Mouse (Mus musculus) heart, embryonic 15.5 days (tissue): ENCODE results near the gene Armc3. TPM values are rescaled to one million over a fixed set of nuclear protein-coding genes. Genes with fewer than 3 reads are reported as not detected.

Source experiments
- ATAC-seq: fragments of 200-750 bp; cut with Nextera tagmentation; replicated peaks from 2 replicates; pipeline ENCODE4 v1.8.0; 2017; ENCODE audit warnings: low read depth, moderate TSS enrichment; ENCODE audit not compliant: insufficient number of reproducible peaks, insufficient read depth, low FRiP score
- H3K27ac ChIP-seq: fragments of 300-500 bp; sonication (generic); 2 replicates; pipeline ENCODE4 v1.5.1; 2015; ENCODE audit warnings: mild to moderate bottlenecking, inconsistent platforms
- H3K27me3 ChIP-seq: fragments of 300-500 bp; sonication (generic); 2 replicates; pipeline ENCODE4 v1.6.1; 2015; ENCODE audit warnings: inconsistent platforms
- H3K36me3 ChIP-seq: fragments of 300-500 bp; sonication (generic); 2 replicates; pipeline ENCODE4 v1.6.1; 2015; ENCODE audit warnings: mild to moderate bottlenecking, inconsistent platforms
- H3K4me1 ChIP-seq: fragments of 300-500 bp; sonication (generic); replicated peaks from 2 replicates; pipeline ENCODE4 v1.6.1; 2015; ENCODE audit warnings: inconsistent platforms
- H3K4me2 ChIP-seq: fragments of 300-500 bp; sonication (generic); 2 replicates; pipeline ENCODE4 v1.6.1; 2015; ENCODE audit warnings: inconsistent platforms, mild to moderate bottlenecking, moderate library complexity
- H3K4me3 ChIP-seq: fragments of 300-500 bp; sonication (generic); 2 replicates; pipeline ENCODE4 v1.5.1; 2015; ENCODE audit warnings: mild to moderate bottlenecking, inconsistent platforms
- H3K9ac ChIP-seq: fragments of 300-500 bp; sonication (generic); 2 replicates; pipeline ENCODE4 v1.6.1; 2015; ENCODE audit warnings: mild to moderate bottlenecking, inconsistent platforms
- H3K9me3 ChIP-seq: fragments of 300-500 bp; sonication (generic); replicated peaks from 2 replicates; pipeline ENCODE4 v1.6.1; 2016; ENCODE audit warnings: inconsistent platforms
- WGBS: fragments of 180-500 bp; shearing (Covaris S2); methylation state at CpG from one replicate; pipeline ENCODE4 v1.1.7; 2015; ENCODE audit warnings: mixed read lengths; 5-methylcytosine and 5-hydroxymethylcytosine counted together
- polyA plus RNA-seq: library from polyadenylated mRNA; unstranded; fragments of >200 nt; fragmentation: Nextera tagmentation; extraction: Ambion mirVana; gene quantifications from 2 replicates; pipeline ENCODE4 v1.2.1, GENCODE M21; 2015

Gene Armc3
- polyA plus RNA-seq, 1 experiment from 2014 or later: 0.13 TPM

DNA sequence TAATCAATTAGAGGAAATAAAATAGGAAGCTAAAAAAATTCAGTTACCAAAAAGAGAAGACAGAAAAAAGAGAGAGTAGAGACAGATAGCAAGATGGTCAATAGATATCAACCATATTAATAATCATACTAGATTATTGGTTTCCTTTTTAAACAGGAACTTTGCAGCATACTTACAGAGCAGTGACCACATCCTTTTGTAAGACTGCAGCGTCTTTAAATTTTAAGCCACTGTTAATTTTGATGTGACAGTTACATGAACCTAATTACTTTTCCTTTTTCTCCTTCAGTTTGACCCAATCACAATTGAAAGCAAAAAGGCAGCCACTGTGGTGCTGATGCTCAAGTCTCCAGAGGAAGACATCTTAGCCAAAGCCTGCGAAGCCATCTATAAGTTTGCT, 36.1 kb downstream of the Armc3 start:
- Histone ChIP-seq H3K9me3 (no peaks in the 10 kb centered on the region), H3K9ac (no peak overlapping the region), H3K27ac (no peak overlapping the region), H3K4me2 (no peak overlapping the region), H3K4me3 (no peak overlapping the region), H3K27me3 (no peaks in the 10 kb centered on the region), H3K36me3 (no peaks in the 10 kb centered on the region), H3K4me1 (no peaks in the 10 kb centered on the region)
- ATAC-seq: no peak
- WGBS: 85% methylated on average over 2 of the region's 2 CpGs

DNA sequence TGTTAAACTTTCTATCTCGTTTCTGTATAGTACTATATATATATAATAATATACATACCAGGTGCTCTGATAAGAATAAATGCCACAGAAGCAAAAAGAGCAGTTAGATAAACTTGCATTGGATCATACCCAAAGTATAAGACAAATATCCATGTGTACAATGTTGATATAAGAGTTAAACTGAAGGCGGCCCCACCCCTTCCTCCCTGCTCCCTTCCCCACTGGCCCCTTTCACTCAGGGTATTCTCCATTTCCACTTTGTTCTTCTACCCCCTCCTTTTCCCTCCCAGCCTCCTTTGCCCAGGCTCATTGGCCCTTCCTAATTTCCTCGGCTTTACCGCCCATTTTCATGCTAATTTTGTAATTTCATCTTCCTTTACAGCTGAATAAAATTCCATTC, 36.5 kb downstream of the Armc3 start:
- Histone ChIP-seq H3K27ac (no peak overlapping the region), H3K4me2 (no peak overlapping the region), H3K4me1 (no peaks in the 10 kb centered on the region), H3K27me3 (no peaks in the 10 kb centered on the region), H3K9me3 (no peaks in the 10 kb centered on the region), H3K4me3 (no peak overlapping the region), H3K36me3 (no peaks in the 10 kb centered on the region), H3K9ac (no peak overlapping the region)
- WGBS: 65% methylated on average over 4 of the region's 4 CpGs
- no peak for ATAC-seq

- H3K36me3 ChIP-seq: no peaks in the 10 kb centered on the region
- no peak for ATAC-seq
- H3K4me2 ChIP-seq: no peak overlapping the region
- H3K9me3 ChIP-seq: no peaks in the 10 kb centered on the region
- no peak overlapping the region for H3K9ac ChIP-seq
- H3K4me3 ChIP-seq: no peak overlapping the region
- no peak overlapping the region for H3K27ac ChIP-seq
- no peaks in the 10 kb centered on the region for H3K4me1 ChIP-seq
- H3K27me3 ChIP-seq: no peaks in the 10 kb centered on the region
- 58% methylated on average over 2 of the region's 2 CpGs for WGBS
Observed at GRCm38 (mm10) chr2:19238771-19239170, 39.7 kb downstream of the Armc3 start.

DNA sequence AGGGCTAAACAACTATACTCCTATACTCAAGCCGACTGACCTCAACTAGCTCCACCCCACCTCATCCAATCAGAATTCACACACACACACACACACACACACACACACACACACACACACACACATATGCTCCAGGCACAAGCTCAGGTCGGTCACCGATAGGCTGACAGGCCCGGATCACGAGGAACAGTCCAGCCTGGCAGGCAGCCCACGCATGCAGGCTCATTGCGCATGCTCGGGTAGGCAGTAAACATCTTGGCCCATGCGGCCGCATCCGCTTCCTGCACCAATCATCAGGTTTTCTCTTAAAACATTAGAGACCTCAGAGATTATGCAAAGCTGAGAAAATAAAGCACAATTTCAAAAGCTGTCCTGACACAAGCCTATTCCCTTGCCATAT, 50.5 kb downstream of the Armc3 start:
- Histone ChIP-seq H3K9ac (no peak overlapping the region), H3K9me3 (no peaks in the 10 kb centered on the region), H3K4me1 (no peaks in the 10 kb centered on the region), H3K4me2 (no peak overlapping the region), H3K4me3 (no peak overlapping the region), H3K27me3 (no peaks in the 10 kb centered on the region), H3K36me3 (no peaks in the 10 kb centered on the region), H3K27ac (no peak overlapping the region)
- no peak for ATAC-seq
- WGBS: 79% methylated on average over 11 of the region's 11 CpGs

- Histone ChIP-seq H3K27me3 (no peaks in the 10 kb centered on the region), H3K9ac (no peak overlapping the region), H3K4me1 (no peaks in the 10 kb centered on the region), H3K4me3 (no peak overlapping the region), H3K27ac (no peak overlapping the region), H3K4me2 (no peak overlapping the region), H3K9me3 (no peaks in the 10 kb centered on the region), H3K36me3 (no peaks in the 10 kb centered on the region)
- no peak for ATAC-seq
- WGBS: 61% methylated on average over 3 of the region's 3 CpGs
Observed at GRCm38 (mm10) chr2:19255037-19255436, 55.9 kb downstream of the Armc3 start.

GRCm38 (mm10) chr2:19257255-19257654, 58.2 kb downstream of the Armc3 start:
- Histone ChIP-seq H3K4me1 (no peaks in the 10 kb centered on the region), H3K27me3 (no peaks in the 10 kb centered on the region), H3K9ac (no peak overlapping the region), H3K4me2 (no peak overlapping the region), H3K9me3 (no peaks in the 10 kb centered on the region), H3K27ac (no peak overlapping the region), H3K4me3 (no peak overlapping the region), H3K36me3 (no peaks in the 10 kb centered on the region)
- ATAC-seq: no peak

GRCm38 (mm10) chr2:19260399-19260798, 61.3 kb downstream of the Armc3 start:
- H3K4me1 ChIP-seq: no peaks in the 10 kb centered on the region
- WGBS: 77% methylated on average over 6 of the region's 6 CpGs
- ATAC-seq: no peak
- H3K27me3 ChIP-seq: no peaks in the 10 kb centered on the region
- no peak overlapping the region for H3K27ac ChIP-seq
- H3K4me2 ChIP-seq: no peak overlapping the region
- H3K4me3 ChIP-seq: no peak overlapping the region
- no peak overlapping the region for H3K9ac ChIP-seq
- no peaks in the 10 kb centered on the region for H3K9me3 ChIP-seq
- H3K36me3 ChIP-seq: no peaks in the 10 kb centered on the region

DNA sequence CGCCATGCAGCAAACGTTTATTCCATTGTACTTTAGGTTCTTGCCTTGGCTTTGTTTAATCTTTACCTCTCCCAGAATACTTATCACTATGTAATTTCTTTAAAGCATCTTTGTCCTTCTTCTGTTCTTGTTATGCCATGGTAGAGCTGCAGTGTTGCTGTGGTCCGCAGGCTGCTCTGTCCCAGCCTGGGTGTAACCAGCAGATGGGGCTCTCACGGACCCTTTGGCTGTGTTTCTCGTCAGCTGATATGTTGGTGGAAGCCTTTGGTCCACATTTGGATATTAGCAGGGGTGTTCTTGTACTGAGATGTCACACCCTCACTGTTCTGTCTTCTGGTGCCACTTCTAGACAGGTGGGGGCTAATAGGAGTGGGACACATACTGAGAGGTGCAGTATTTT, 64.3 kb downstream of the Armc3 start:
- H3K4me1 ChIP-seq: no peaks in the 10 kb centered on the region
- WGBS: 56% methylated on average over 5 of the region's 5 CpGs
- H3K36me3 ChIP-seq: no peaks in the 10 kb centered on the region
- no peak overlapping the region for H3K27ac ChIP-seq
- H3K4me3 ChIP-seq: no peak overlapping the region
- H3K9me3 ChIP-seq: no peaks in the 10 kb centered on the region
- H3K9ac ChIP-seq: no peak overlapping the region
- no peak for ATAC-seq
- no peak overlapping the region for H3K4me2 ChIP-seq
- H3K27me3 ChIP-seq: no peaks in the 10 kb centered on the region

DNA sequence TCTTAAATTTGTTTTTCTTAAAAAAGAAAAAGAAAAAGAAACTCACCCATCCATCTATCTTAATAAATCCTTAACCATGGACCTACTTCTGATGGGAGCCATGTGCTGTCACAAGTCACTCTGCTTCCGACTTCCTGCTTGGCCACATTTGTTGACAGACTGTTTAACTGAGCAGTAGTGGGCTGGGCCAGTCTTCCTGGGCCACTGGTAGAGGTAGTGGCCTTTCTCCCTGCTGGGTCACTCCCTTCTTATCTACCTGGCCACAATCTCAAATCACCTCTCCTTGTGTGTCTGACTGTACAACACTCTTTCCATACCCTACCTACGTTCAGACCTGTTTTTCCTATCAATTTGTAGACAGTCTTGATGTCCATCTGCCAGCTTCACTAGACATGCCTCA, 66.7 kb downstream of the Armc3 start:
- H3K4me2 ChIP-seq: no peak overlapping the region
- WGBS: 63% methylated on average over 2 of the region's 2 CpGs

DNA sequence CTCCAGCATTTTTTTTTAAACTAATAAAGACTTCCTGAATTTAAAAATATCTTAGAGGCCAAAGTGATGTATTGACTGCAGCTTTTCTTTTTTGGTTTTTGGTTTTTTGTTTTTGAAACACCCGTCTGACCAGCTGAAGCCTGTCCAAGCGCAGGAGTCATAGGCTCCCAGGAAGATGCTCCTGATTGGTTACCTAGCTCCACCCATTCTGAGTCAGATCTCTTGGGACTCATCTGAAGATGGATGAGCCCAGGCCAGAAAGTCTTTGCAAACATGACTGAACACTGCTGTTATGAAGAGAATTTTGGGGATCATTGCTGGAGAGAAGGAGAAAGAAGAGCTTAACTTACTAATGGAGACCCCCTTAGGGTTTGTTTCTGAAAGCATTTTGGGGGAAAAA, 68.3 kb downstream of the Armc3 start:
- H3K4me3 ChIP-seq: no peak overlapping the region
- no peak for ATAC-seq
- H3K4me1 ChIP-seq: no peaks in the 10 kb centered on the region
- no peak overlapping the region for H3K9ac ChIP-seq
- no peak overlapping the region for H3K27ac ChIP-seq
- no peak overlapping the region for H3K4me2 ChIP-seq
- H3K36me3 ChIP-seq: no peaks in the 10 kb centered on the region
- no peaks in the 10 kb centered on the region for H3K9me3 ChIP-seq
- 55% methylated on average over 2 of the region's 2 CpGs for WGBS
- H3K27me3 ChIP-seq: no peaks in the 10 kb centered on the region

More for the DNA sequence above, 66.7 kb downstream of the Armc3 start:
- no peak overlapping the region for H3K9ac ChIP-seq
- no peaks in the 10 kb centered on the region for H3K27me3 ChIP-seq
- no peak overlapping the region for H3K4me3 ChIP-seq
- no peak overlapping the region for H3K27ac ChIP-seq
- no peaks in the 10 kb centered on the region for H3K4me1 ChIP-seq
- H3K36me3 ChIP-seq: no peaks in the 10 kb centered on the region
- ATAC-seq: no peak
- H3K9me3 ChIP-seq: no peaks in the 10 kb centered on the region

DNA sequence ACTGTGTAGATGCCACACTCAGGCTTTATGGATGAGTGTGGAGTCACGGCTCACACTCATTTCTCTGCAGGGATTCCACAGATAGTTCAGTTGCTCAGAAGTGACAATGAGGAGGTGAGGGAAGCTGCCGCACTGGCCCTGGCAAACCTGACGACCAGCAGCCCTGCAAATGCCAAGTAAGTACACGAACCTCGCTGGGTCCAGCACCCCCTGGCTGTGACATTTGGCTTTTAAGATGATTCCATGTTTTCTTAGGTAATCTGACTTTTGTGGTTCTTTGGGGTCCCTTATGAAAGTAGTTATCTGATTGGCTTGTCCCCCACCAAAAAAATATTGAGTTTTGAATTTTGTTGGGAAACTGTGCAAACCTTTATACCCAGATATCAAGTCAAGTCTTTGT, 70.9 kb downstream of the Armc3 start:
- Histone ChIP-seq H3K4me2 (no peak overlapping the region), H3K27me3 (no peaks in the 10 kb centered on the region), H3K9me3 (no peaks in the 10 kb centered on the region), H3K4me3 (no peak overlapping the region), H3K36me3 (no peaks in the 10 kb centered on the region), H3K9ac (no peak overlapping the region), H3K4me1 (no peaks in the 10 kb centered on the region), H3K27ac (no peak overlapping the region)
- 46% methylated on average over 5 of the region's 5 CpGs for WGBS
- ATAC-seq: no peak

GRCm38 (mm10) chr2:19270709-19271120, 71.6 kb downstream of the Armc3 start:
- Histone ChIP-seq H3K27me3 (no peaks in the 10 kb centered on the region), H3K4me2 (no peak overlapping the region), H3K4me3 (no peak overlapping the region), H3K9me3 (no peaks in the 10 kb centered on the region), H3K9ac (no peak overlapping the region), H3K27ac (no peak overlapping the region), H3K4me1 (no peaks in the 10 kb centered on the region), H3K36me3 (no peaks in the 10 kb centered on the region)
- WGBS: 48% methylated on average over 9 of the region's 9 CpGs
- ATAC-seq: no peak

GRCm38 (mm10) chr2:19274583-19274982, 75.5 kb downstream of the Armc3 start:
- H3K36me3 ChIP-seq: no peaks in the 10 kb centered on the region
- no peak overlapping the region for H3K4me3 ChIP-seq
- H3K4me1 ChIP-seq: 0 out of 2 replicates have a peak, but pooled peaks cover 2% of the 10 kb centered on the region
- H3K4me2 ChIP-seq: no peak overlapping the region
- H3K27ac ChIP-seq: no peak overlapping the region
- H3K9ac ChIP-seq: no peak overlapping the region
- no peaks in the 10 kb centered on the region for H3K27me3 ChIP-seq
- ATAC-seq: no peak
- H3K9me3 ChIP-seq: no peaks in the 10 kb centered on the region
- WGBS: 62% methylated on average over 2 of the region's 2 CpGs
